Mouse (Mus musculus): Measurements from ENCODE around the gene Pax2.

Gene Pax2

DNA sequence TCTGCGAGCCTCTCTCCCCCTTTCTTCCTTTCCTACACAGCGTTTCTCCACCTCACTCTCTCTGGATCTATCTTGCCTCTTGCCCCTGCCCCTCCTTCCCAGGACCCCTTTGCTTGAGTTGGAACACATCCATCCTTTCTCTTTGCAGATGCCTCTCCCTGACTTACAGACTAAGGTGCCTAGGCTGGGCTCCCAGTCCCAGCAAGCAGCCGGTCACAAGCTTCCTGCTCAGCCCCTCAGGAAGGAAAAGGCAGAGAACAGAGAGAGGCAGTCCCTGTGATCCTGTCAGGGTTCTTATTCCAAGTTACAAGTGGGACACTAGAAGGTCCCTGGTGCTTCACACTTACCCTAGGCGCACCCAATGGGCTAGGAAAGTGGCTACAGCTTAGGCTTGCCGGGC, 7.6 kb upstream of the Pax2 start:
- DNase-seq (ENCODE audit: extremely low read depth, low read depth, low spot score) = no peak

GRCm38 (mm10) chr19:44749061-44749990, 6.5 kb upstream of the Pax2 start:
- DNase-seq (ENCODE audit: extremely low read depth, low read depth, low spot score) = no peak

DNA sequence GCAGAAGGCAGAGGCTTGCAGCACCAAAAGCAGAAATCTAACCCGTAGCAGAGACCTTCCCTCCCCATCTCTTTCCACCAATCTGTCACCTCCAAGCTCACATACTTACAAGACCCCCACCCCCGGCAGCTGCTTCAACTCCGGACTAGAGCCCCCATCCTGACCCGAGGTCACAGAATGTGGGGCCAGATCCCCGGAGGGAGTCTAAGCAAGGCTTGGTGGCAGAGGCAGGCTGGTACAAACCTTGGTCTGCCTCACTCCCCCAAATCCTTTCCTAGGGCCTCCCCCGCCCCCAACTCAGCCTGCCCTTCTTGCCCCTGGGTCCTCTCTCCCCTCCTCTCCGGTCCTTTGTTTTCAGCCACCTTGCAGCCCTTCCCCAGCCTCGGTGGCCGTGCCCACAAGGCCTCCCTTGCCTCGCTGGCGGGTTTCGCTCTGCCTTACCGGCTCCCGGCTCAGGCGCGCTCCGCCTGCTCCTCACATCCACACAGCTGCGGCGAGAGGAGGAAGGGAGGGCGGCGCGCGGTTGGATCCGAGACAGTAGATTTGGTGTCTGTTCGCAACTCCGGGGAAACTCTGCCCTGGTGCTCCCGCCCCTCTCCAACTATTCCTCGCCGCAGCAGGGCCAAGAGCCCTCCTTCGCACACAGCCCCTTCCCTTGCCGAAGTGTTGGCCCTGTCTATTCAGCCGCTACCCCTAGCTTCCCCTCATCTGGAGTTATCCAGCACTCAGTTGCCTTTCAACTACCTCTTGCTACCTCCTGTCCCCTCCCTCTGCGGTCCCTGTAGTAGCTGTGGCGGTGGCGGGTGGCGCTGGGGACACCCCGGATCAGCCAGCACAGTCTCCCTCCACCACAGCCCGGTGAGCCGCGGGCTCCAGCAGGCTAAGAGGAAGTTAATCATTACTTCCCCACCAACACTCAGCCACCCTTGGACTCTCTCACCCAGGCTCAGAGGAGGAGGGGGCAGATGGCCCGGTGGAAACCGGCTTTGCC, 5.5 kb upstream of the Pax2 start:
- no peak for DNase-seq (ENCODE audit: extremely low read depth, low read depth, low spot score)

DNA sequence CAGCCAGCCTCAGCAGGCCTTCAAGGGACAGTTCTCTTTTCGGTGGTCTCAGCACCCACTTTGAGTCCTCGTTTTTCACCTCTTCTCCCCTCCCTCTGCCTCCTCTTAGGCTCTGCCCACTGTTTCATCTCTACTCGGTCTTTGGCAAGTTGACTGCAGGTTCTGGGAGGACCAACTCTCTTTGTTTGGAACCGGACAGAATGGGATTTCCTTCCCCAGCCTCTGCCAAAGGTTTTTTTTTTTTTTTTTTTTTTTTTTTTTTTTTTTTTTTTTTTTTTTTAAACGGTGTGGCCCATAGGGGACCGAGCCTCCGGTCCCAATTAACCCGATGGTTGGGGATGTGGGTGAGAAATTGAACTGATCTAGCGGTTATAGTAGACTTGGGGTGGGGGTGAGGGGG, 4.8 kb upstream of the Pax2 start:
- no peak for DNase-seq (ENCODE audit: extremely low read depth, low read depth, low spot score)

- no peak for DNase-seq (ENCODE audit: extremely low read depth, low read depth, low spot score)
These were observed 4.3 kb upstream of the Pax2 start for GRCm38 (mm10) chr19:44751551-44751950.

- DNase-seq (ENCODE audit: extremely low read depth, low read depth, low spot score) = no peak
These were observed 3.5 kb upstream of the Pax2 start for GRCm38 (mm10) chr19:44752056-44752940.

DNA sequence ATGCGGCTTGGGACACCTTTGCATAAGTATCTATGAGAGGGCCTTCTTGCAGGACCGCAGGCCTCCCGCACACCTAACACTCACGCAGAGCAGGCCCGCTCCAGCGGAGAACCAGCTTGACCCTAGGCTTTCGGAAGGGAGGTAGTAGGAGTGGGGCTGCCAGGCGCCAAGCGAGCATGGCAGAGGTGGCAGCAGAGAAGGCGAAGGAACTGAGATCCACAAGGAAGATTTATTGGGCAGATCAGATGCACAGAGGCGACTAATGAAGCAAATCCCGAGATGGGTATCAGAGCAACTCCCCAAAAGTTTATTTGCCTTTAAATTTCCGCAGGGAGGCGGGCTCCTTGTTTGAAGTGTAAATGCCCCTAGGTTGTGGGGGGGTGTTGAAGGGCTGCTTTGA, 2.5 kb upstream of the Pax2 start:
- DNase-seq (ENCODE audit: extremely low read depth, low read depth, low spot score) = no peak

DNA sequence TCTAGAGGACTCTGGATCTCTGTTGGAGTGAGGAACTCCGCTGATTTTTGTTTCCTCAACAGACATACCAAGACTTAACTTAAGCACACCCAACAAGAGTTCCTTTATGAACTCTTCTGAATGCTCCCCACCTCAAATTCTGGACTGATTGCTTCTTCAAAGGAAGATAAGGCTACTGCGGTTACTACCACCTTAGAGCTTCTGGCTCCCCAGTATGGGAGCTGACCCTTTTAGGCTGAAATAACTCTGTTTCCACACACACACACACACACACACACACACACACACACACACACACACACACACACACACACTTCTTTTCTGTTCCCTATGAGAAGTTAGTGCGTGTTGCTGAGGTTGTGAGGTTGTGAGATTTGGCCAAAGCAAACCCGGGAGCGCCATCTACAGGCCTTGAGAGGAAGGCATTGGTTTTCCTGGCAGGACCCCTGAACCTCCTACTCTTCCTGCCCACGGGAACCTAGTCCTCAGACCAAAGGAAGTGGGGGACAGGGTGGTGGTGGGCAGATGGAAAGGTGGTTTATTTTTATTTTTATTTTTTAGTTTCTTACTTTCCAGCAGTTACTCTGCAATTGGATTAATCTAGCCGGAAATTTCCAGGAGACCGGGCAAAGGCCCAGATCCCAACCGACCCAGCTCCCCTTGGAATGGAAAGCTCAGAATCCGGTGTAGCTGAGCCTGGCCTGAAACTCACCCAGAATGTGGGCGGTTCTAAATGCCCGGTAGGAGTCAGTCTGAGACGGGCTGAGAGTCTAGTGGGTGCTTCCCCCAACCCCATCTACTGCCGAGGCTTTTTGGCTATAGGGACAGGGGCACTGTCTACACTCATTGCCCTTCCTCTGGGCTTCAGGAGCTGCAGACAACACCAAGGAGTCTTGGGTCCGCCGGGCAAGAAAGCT, 1.1 kb upstream of the Pax2 start:
- DNase-seq (ENCODE audit: extremely low read depth, low read depth, low spot score) = no peak

GRCm38 (mm10) chr19:44755378-44755692, 510 bp upstream of the Pax2 start:
- DNase-seq (ENCODE audit: extremely low read depth, low read depth, low spot score) = no peak

GRCm38 (mm10) chr19:44756421-44757230, 781 bp downstream of the Pax2 start:
- DNase-seq (ENCODE audit: extremely low read depth, low read depth, low spot score) = no peak

DNA sequence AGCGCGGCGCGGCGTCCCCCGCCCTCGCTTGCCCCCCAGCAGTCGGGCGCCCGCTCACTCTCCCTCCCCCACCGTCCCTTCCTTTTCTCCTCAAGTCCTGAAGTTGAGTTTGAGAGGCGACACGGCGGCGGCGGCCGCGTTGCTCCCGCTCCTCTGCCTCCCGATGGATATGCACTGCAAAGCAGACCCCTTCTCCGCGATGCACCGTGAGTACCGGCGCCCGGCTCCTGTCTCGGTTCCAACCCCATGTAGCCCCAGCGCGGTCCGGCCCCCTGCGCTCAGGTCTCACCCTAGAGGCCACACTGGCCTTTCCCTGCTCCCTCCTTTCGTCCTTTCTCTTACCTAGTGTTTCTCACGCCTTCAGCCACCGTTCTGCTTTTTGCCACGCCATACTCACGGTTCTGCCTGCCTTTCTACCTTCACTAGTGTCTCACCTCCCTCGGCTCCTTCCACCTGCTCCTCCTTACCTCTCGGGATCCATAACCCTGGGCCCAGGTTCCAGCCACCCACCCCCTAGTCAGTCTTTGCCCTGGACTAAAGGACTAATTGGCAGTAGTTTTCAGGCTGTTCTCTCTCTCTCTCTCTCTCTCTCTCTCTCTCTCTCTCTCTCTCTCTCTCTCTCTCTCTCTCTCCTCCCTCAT, 1.5 kb downstream of the Pax2 start:
- DNase-seq (ENCODE audit: extremely low read depth, low read depth, low spot score) = no peak

DNA sequence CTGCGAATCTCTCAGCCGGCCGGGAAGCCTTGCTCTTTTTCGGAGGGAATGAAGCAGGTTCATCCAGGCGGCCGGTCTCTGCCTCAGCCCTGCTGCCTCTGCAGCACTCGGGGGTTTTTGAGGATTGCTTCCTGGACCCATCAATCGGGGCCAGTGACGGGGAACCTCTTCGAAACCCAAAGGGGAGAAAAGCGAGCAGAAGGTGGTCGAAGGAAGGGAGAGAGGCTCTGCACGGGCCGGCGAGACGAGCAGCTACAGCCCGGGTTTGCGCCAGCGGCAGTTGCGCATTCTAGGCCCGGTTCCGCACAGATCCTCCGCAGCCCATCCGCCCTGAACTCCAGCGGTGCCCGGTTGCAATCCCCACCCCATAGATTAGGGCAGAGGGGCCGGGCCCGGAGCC, 3.0 kb downstream of the Pax2 start:
- no peak for DNase-seq (ENCODE audit: extremely low read depth, low read depth, low spot score)

DNA sequence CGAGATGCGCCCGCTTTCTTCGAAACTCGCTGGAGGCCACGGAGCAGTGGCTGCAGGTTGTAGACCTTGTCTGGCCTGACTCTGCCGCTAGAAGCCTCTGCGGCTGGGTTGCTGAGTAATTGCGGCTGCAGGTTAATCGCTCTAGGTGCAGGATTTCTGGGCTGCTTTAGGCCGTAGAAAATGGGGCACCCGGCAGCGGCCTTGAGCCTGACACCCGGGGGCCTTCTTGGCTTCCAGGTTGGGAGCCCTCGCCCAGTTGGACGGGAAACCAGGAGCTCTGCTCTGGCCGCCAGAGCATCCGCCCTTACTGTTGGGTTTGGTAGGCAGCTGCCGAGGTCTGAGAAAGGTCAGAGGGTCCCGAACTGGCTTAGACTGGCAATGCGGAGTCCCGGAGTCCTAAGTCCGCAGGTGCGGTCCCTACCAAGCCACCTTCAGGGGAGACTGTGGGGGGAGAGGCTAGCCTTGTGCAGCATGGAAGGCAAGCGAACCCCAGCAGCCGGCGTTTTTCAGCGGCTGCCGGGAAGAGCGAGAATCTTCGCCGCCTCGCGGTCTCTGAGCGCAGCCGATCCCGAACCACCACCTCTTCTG, 3.8 kb downstream of the Pax2 start:
- DNase-seq (ENCODE audit: extremely low read depth, low read depth, low spot score) = no peak

DNA sequence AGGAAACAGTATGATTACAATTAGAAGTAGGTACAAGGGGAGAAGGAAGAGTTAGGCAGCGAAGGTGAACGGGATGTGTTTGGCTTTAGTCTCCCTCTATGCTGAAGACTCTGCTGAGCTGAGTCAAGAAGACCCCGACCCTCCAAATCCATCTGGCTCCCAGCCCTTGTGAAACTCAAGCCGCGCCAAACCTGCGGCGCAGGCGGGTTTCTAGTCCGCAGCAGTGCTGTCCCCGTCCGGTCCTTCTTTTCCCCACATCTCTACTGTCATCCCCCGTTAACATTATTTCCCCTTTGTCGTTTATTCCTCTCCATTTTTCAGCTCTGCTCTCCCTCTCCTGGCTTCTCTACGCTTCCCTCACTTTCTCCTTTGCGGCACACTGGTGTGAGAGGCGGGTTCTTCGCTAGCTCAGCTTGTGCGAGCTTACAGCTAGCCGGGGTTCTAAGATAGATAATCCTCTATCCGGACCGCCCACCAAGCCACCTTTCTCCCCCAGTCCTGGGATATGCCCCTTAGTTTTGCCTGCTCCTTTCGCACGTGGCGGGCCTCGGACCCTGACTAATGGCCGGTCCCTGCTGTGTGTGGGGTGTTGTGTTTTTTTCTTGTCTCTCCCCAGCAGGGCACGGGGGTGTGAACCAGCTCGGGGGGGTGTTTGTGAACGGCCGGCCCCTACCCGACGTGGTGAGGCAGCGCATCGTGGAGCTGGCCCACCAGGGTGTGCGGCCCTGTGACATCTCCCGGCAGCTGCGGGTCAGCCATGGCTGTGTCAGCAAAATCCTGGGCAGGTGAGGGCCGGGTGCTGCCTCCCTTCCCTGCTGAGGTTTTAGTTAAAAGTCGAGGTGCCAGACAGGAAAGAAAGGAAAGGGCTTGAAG, 4.7 kb downstream of the Pax2 start:
- no peak for DNase-seq (ENCODE audit: extremely low read depth, low read depth, low spot score)

- no peak for DNase-seq (ENCODE audit: extremely low read depth, low read depth, low spot score)
These were observed 6.3 kb downstream of the Pax2 start for GRCm38 (mm10) chr19:44762121-44762621.

DNA sequence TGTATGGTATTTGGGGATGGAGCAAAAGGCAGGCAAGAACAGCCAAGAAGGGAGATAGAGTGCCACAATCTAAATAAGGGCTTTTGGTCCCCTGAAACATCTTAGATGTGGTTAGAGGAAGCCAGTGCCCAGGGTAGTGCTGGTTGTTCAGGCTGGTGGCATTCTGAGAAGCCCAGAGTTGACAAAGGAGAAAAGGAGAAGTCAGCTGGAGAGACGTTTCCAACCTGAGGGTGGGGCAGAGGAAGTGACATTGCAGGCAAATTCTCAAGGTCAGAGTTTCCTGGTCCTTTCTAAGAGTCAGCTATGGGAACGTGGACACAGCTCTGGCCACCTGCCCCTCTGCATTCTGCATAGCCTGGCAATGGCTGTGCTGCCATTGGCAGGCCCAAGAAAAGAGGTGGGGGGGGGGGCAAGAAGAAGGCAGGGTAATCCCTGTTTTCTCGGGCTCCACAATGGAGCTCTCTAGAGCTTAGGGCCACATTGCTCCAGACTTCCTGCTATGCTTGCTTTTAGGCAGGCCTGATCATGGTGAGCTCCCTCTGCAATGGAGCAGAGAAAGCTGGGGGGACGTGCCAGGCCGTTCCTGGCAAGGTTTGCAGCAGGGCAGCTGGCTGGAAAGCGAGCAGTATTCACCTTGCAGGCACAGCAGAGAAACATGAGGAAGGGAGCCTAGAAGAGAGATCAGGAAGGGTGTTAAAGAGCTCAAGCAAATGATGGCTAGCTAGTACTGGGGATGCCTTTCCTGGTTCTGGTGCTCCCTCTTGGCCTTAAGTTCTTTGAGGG, 14.6 kb downstream of the Pax2 start:
- DNase-seq (ENCODE audit: extremely low read depth, low read depth, low spot score) = no peak

Data from fat pad, adult 2 months (tissue).